Mouse (Mus musculus) MEL (cell line): ENCODE measurements around the gene Myom1. TPM values are rescaled to one million over a fixed set of nuclear protein-coding genes. Genes with fewer than 3 reads are reported as not detected.

ENCODE experiments used
- DNase-seq: peaks from one replicate; pipeline ENCODE4 v3.0.0; 2011; ENCODE audit warnings: low read depth, low spot score
- H3K27ac ChIP-seq: 2 replicates; pipeline ENCODE4 v1.5.1; 2012; ENCODE audit warnings: low read depth, mild to moderate bottlenecking, control low read depth, low read length, moderate library complexity; ENCODE audit not compliant: control insufficient read depth
- H3K27me3 ChIP-seq, 2 experiments: fragments of 150-350 bp in 1 of 2; sonication (generic) in 1 of 2; 2 replicates each; pipeline ENCODE4 v1.6.1; 2012; ENCODE audit warnings: low read length in 2 of 2, mild to moderate bottlenecking in 2 of 2, improper control_type of control experiment in 1 of 2, moderate library complexity in 1 of 2; ENCODE audit not compliant: insufficient read depth in 2 of 2, control insufficient read depth in 1 of 2
- H3K36me3 ChIP-seq, 2 experiments: 2 replicates each; pipeline ENCODE4 v1.6.1; 2012 to 2014; ENCODE audit warnings: low read length in 2 of 2, improper control_type of control experiment in 1 of 2, inconsistent platforms in 1 of 2, mild to moderate bottlenecking in 1 of 2; ENCODE audit not compliant: insufficient read depth in 2 of 2, control insufficient read depth in 1 of 2
- H3K4me1 ChIP-seq, 2 experiments: fragments of 150-350 bp in 1 of 2; sonication (generic) in 1 of 2; 2 replicates each; pipeline ENCODE4 v1.6.1; 2012; ENCODE audit warnings: low read length in 2 of 2, improper control_type of control experiment in 1 of 2, mild to moderate bottlenecking in 1 of 2; ENCODE audit not compliant: insufficient read depth in 2 of 2, control insufficient read depth in 1 of 2
- H3K4me3 ChIP-seq, 2 experiments: fragments of 150-350 bp in 1 of 2; sonication (generic) in 1 of 2; 2 replicates each; pipeline ENCODE4 v1.5.1; 2012; ENCODE audit warnings: low read depth in 2 of 2, low read length in 2 of 2, mild to moderate bottlenecking in 2 of 2, moderate library complexity in 2 of 2, control low read depth in 1 of 2, improper control_type of control experiment in 1 of 2; ENCODE audit not compliant: control insufficient read depth in 1 of 2, insufficient read depth in 1 of 2
- H3K79me2 ChIP-seq: 2 replicates; pipeline ENCODE4 v1.6.1; 2012; ENCODE audit warnings: mild to moderate bottlenecking, low read length, moderate library complexity; ENCODE audit not compliant: control insufficient read depth, poor library complexity, insufficient read depth
- H3K9ac ChIP-seq: 2 replicates; pipeline ENCODE4 v1.6.1; 2012; ENCODE audit warnings: low read depth, mild to moderate bottlenecking, control low read depth, low read length, moderate library complexity; ENCODE audit not compliant: control insufficient read depth, poor library complexity, severe bottlenecking
- H3K9me3 ChIP-seq: fragments of 150-350 bp; sonication (generic); replicated peaks from 2 replicates; pipeline ENCODE4 v1.6.1; 2012; ENCODE audit warnings: mild to moderate bottlenecking, low read length, improper control_type of control experiment, moderate library complexity; ENCODE audit not compliant: insufficient read depth
- BHLHE40 ChIP-seq: IDR thresholded peaks from 2 replicates; pipeline ENCODE4 v1.6.1; 2012; ENCODE audit warnings: low read depth, mild to moderate bottlenecking, inconsistent platforms, low read length, improper control_type of control experiment, borderline replicate concordance
- CHD2 ChIP-seq: IDR thresholded peaks from 2 replicates; pipeline ENCODE4 v1.6.1; 2011; ENCODE audit warnings: low read length, improper control_type of control experiment
- ETS1 ChIP-seq: IDR thresholded peaks from 2 replicates; pipeline ENCODE4 v1.6.1; 2012; ENCODE audit warnings: low read depth, mild to moderate bottlenecking, inconsistent platforms, low read length, improper control_type of control experiment, moderate library complexity
- GATA1 ChIP-seq: IDR thresholded peaks from 2 replicates; pipeline ENCODE4 v1.6.1; 2011; ENCODE audit warnings: low read depth, low read length, improper control_type of control experiment
- HCFC1 ChIP-seq: IDR thresholded peaks from 2 replicates; pipeline ENCODE4 v1.6.1; 2012; ENCODE audit warnings: low read depth, mild to moderate bottlenecking, inconsistent platforms, low read length, improper control_type of control experiment, moderate library complexity
- MAX ChIP-seq: IDR thresholded peaks from 2 replicates; pipeline ENCODE4 v1.6.1; 2011; ENCODE audit warnings: low read length, improper control_type of control experiment
- MXI1 ChIP-seq: IDR thresholded peaks from 2 replicates; pipeline ENCODE4 v1.6.1; 2011; ENCODE audit warnings: mild to moderate bottlenecking, low read depth, low read length, improper control_type of control experiment
- NRF1 ChIP-seq: IDR thresholded peaks from 2 replicates; pipeline ENCODE4 v1.6.1; 2014; ENCODE audit warnings: low read depth, mild to moderate bottlenecking, inconsistent platforms, low read length, improper control_type of control experiment, moderate library complexity; ENCODE audit not compliant: poor library complexity, insufficient read depth, severe bottlenecking
- POLR2AphosphoS2 ChIP-seq: IDR thresholded peaks from 2 replicates; pipeline ENCODE4 v1.6.1; 2011; ENCODE audit warnings: low read length, improper control_type of control experiment
- RCOR1 ChIP-seq: IDR thresholded peaks from 2 replicates; pipeline ENCODE4 v1.6.1; 2012; ENCODE audit warnings: low read depth, mild to moderate bottlenecking, inconsistent platforms, low read length, improper control_type of control experiment
- SIN3A ChIP-seq: IDR thresholded peaks from 2 replicates; pipeline ENCODE4 v1.6.1; 2012; ENCODE audit warnings: low read length, improper control_type of control experiment, inconsistent platforms
- SMC3 ChIP-seq: IDR thresholded peaks from 2 replicates; pipeline ENCODE4 v1.6.1; 2011; ENCODE audit warnings: low read depth, low read length, improper control_type of control experiment
- TAL1 ChIP-seq: IDR thresholded peaks from 2 replicates; pipeline ENCODE4 v1.6.1; 2012; ENCODE audit warnings: mild to moderate bottlenecking, inconsistent platforms, low read length, moderate library complexity, mixed read lengths
- USF1 ChIP-seq: IDR thresholded peaks from 2 replicates; pipeline ENCODE4 v1.6.1; 2014; ENCODE audit warnings: low read depth, mild to moderate bottlenecking, inconsistent platforms, low read length, improper control_type of control experiment, moderate library complexity
- ZC3H11A ChIP-seq: IDR thresholded peaks from 2 replicates; pipeline ENCODE4 v1.6.1; 2012; ENCODE audit warnings: low read depth, mild to moderate bottlenecking, inconsistent platforms, low read length, improper control_type of control experiment
- ZKSCAN1 ChIP-seq: IDR thresholded peaks from 2 replicates; pipeline ENCODE4 v1.6.1; 2012; ENCODE audit warnings: low read depth, mild to moderate bottlenecking, inconsistent platforms, low read length, improper control_type of control experiment, moderate library complexity
- polyA plus RNA-seq, 2 experiments: library from polyadenylated mRNA; stranded (reverse) in 1 of 2; unstranded in 1 of 2; fragments of >175 nt in 1 of 2; fragments of >200 nt in 1 of 2; gene quantifications; 2 replicates each; pipeline versions ENCODE4 v1.2.1 to v1.2.4; 2012; ENCODE audit warnings: low replicate concordance in 2 of 2, low read depth in 1 of 2; ENCODE audit not compliant: insufficient read length in 2 of 2, insufficient read depth in 1 of 2, missing spikeins in 1 of 2
- total RNA-seq: library from RNA; depleted of rRNA; stranded (reverse); fragments of 300-350 nt; gene quantifications from 2 replicates; pipeline ENCODE4 v1.2.3, GENCODE M21; 2012

The Myom1 gene
- total and polyA plus RNA-seq, 3 experiments: 0.65 to 0.79 TPM; not detected in 1

GRCm38 (mm10) chr17:71059213-71059612 is 56.8 kb downstream of the Myom1 start:
- DNase-seq: no peak
- Histone ChIP-seq H3K27me3 (no peaks in the 10 kb centered on the region), H3K9ac (no peak overlapping the region), H3K4me1 (peaks cover 5 to 9% of the 10 kb centered on the region in 2 experiments; a peak in 3 of 4 replicates), H3K27ac (no peak overlapping the region), H3K9me3 (no peaks in the 10 kb centered on the region)
- TF ChIP-seq ZKSCAN1 (no peak), SMC3 (no peak), BHLHE40 (no peak), GATA1 (no peak), POLR2AphosphoS2 (no peak)
- TF ChIP-seq, all 39 proteins: peak for 0
- Histone ChIP-seq H3K4me3 (no peak overlapping the region), H3K79me2 (no peaks in the 10 kb centered on the region), H3K36me3 (peaks cover 0 to 6% of the 10 kb centered on the region in 2 experiments; a peak in 2 of 4 replicates)

DNA sequence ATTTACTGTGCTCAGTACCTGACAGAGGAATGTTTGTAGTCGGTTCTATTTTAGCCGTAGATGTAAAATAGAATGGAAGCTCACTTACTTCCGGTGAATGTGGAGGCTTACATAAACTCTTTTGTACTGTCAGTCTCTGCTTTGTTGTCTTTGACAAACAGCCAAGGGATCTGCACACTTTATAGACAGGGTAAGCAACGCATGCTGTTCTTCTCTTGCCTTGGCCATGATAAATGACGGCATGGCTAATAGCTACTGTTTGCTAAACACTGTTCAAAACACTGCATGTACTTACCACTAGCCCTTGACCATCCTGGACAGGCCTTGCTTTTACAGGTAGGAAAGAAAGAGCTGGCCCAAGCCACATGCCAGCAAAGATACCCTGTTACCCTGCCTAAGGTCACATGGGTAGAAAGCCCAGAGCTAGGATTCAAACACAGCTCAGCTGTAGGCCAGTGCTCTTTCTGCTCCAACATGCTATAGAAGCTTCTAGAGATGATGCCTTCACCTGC is 59.7 kb downstream of the Myom1 start:
- H3K9me3 ChIP-seq: no peaks in the 10 kb centered on the region
- H3K27ac ChIP-seq: no peak overlapping the region
- no peak overlapping the region for H3K9ac ChIP-seq
- H3K27me3 ChIP-seq: no peaks in the 10 kb centered on the region
- no peak overlapping the region for H3K4me3 ChIP-seq
- no peaks in the 10 kb centered on the region for H3K79me2 ChIP-seq
- no peaks in the 10 kb centered on the region; a peak in 1 of 4 replicates for H3K4me1 ChIP-seq
- no peak for DNase-seq
- no peaks in the 10 kb centered on the region for H3K36me3 ChIP-seq
- TF ChIP-seq ETS1 (no peak), TAL1 (no peak), USF1 (no peak), NRF1 (no peak), CHD2 (no peak), HCFC1 (no peak), ZC3H11A (no peak), RCOR1 (no peak), SIN3A (no peak), MXI1 (no peak), MAX (no peak)
